Mouse (Mus musculus) spleen, adult 18-20 months (tissue): ENCODE results near the gene Tcf7.

Experiments
- DNase-seq, 2 experiments: peaks; one replicate each; pipeline ENCODE4 v3.0.0; 2022; ENCODE audit warnings: mixed read lengths in 2 of 2

The Tcf7 gene

DNA sequence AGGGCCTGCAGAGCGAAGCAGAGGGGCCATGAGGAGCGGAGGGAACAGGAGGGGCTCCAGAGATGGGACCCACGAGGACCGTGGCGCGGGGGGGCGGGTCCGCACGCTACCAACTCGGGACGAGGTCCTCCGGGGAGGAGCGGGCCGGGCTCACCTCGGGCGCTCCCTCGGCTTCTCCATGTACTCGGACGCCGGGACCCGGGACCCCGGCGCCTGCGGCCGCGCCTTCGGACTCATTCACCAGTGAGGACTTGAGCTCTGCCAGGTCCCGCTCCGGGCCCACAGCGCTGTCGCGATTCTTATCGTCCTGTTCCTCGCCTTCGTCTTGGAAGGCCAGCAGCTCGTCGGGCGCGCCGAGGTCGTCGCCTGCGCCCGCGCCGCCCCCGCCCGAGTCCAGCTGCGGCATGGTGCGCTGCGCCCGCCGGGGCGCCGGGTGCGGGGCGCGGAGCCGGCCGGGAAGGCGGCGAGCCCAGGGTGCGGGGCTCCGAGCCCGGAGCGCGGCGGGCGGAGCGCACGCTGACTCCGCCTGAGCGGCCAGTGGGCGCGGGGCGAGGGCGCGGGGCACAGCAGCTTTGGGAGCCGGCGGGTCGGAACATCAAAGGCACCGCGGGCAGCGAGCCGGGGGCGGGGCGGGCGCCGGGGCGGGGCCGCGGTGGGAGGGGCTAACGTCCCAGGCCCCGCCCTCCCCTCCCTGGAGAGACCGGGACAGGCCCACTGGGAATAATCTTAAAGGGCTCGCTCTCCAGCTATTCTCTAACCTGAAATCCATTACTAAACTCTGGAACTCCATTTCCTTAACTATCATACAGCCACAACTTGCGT is at the start of gene Tcf7:
Gene Tcf7 (minus strand): TSS at position 241 of the 822 bp plus-strand sequence.
- DNase-seq, result peak in 1 of 2 experiments; percentile 39

DNA sequence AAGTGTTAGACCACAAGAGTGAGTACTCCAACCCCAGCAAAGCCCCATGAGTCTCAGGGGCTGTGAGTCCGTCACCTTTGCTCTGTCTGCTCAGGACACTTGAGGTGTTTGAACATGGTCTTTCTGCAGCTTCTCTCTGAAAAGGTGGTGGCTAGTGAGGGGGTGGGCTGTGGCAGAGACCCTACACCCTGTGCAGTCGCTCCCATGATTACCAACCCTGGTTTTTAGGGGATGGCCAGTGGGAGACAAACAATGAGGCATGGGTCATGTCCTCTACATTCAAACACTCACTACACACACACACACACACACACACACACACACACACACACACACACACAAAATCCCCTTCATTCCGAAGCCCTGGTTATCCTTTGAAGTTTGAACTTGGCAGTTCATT is 44.5 kb upstream of the Tcf7 start:
- no peak for DNase-seq

DNA sequence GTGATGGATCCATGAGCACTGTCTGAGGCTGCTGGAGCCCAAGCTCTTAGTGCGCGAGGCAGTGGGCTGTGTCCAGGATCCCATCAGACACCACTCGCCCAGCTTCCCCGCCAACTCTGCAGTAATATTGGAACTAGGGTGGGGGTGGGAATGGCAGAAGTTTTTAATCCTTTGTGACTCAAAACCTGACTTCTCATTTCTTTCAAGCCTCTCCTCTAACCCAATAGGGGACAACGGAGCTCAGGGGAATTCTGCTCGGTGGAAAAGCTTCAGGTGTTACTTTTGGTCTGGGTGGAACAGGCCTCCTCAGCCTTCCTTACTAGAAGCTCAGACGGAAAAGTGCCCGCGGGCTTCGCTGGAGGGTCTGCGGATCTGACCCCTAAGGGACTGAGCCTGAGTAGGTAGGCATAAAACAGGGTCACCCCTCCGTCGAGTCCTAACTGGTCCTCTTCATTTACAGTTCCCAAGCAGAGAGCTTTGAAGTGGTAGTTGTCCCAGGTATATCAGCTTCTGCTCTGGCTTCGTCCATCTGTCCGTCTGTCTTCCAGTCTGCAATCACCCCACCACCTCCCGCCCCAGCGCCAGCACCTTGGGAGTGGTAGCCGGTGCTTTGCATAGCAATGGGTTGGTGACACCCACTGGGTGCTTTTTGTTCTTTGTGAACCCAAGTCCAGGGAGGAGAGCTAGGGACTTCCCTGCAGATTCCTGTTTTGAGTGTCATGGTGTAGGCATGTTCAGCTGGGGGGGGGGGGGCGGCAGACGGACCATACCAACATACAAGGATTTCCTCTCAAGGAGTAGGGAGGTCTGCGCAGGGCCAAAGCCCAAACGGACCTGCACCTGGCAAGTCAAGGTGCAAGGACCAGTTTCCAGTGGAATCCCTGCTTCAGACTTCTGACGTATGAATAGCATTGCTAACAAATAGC is 41.9 kb upstream of the Tcf7 start:
- no peak for DNase-seq

GRCm38 (mm10) chr11:52321540-52321939 is 38.7 kb upstream of the Tcf7 start:
- DNase-seq, result no peak

DNA sequence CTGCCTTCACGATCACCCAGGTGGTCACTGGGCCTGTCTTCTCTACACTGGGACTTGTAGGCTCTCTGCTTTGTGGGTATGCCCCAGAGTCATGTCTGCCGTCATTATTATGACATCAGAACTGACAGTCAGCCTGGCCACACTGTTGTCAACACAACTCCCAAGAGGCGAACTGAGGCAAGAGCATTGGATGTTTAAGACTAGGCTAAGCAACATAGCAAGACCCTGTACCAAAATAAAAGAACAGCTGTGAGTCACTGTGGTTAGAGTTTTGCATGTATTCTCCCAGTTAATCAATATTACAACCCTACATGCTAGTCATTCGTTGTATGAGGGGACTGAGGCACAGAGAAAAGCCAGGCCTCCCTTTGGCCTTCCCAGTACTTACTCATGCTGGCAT is 37.7 kb upstream of the Tcf7 start:
- no peak for DNase-seq

DNA sequence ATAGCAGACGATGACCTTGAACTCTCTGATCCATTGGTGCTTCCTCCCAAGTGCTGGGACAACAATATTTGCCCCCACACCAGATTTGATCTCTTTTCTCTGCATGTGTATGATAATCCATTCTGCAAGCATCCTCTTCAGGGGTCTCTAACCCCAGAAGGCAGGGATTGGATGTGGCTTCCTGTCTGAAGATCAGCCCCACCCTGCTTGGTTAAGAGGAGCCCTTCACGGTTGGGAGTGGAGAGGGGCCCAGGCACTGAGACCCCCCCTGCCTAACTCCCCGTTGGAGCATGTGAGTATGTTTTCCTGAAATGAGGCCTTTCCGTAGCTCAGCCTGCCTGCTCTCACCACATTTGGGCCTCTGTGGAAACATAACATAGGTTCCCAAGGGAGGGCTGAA is 36.9 kb upstream of the Tcf7 start:
- DNase-seq, result no peak

GRCm38 (mm10) chr11:52318445-52318844 is 35.6 kb upstream of the Tcf7 start:
- DNase-seq, result peak; percentile 17

DNA sequence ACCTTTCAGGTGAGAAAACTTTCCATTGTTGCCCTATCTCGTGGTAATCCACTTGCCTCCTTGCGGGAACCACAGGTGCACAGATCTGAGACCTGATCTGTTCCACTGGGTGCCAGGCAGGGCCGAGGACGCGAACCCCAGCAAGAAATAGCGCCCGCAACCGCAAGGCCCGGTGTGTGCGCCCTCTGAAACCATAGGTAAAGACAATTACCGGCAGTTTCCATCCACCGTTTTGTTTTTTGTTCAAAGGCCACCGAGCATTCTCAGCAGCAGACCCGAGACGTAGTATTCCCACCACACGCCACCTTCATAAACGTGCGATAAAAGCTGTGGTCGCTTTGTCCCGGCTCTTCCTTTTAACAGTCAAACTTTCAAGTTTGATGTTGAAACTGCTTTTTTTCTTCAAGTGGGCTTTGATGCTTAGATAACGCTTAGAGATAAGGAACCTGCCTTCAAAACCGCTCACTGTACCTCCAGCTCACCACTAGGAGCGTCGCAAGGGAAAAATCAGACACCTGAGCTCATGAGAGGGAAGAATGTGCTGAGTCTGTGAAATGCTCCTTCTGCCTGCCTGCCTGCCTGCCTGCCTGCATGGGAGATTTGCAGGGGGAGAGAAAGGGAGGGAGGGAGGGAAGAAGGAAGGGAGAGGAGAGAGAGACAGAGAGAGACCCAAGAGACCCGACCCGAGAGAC is 31.4 kb upstream of the Tcf7 start:
- DNase-seq, result peak; percentile 24 to 44

DNA sequence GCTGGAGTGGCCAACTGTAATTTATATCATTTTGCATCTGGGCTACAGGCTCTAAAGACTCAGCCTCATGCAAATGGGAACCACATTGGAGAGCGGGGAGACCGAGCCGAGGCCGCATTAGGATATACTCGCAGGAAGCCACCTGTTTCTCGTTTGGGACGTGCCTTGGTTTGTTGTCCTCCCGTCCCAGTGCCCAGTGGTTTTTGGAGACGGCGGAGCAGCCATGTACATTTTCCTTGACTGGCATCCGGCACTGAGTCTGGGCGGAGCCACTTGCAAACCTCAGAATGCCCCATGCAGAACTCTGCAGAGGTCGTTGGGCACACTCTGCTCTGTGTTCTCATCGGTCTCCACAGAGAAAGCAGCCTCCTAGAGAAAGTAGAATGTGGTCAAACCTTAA is 27.9 kb upstream of the Tcf7 start:
- no peak for DNase-seq

- DNase-seq, result no peak
Observed at GRCm38 (mm10) chr11:52309487-52309886, 26.7 kb upstream of the Tcf7 start.

- no peak for DNase-seq
Observed at GRCm38 (mm10) chr11:52306431-52306830, 23.6 kb upstream of the Tcf7 start.

DNA sequence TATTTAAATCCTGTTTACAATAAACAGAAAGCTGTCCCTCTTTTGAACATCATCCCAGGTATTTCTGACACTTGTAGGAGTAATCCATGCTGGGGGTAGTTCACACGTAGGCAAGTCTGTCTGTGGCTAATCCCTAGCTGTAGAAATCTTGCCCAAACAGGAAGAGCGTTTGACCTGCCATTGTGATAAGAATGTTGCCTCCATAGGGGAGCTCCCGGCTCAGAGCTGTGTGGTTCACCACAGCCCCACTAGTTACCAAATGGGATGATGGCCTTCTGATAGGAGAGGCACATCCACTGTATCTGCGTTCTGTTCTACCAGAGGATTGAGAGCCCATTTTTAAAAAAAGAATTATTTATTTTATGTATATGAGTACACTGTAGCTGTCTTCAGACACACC is 22.5 kb upstream of the Tcf7 start:
- DNase-seq, result no peak

DNA sequence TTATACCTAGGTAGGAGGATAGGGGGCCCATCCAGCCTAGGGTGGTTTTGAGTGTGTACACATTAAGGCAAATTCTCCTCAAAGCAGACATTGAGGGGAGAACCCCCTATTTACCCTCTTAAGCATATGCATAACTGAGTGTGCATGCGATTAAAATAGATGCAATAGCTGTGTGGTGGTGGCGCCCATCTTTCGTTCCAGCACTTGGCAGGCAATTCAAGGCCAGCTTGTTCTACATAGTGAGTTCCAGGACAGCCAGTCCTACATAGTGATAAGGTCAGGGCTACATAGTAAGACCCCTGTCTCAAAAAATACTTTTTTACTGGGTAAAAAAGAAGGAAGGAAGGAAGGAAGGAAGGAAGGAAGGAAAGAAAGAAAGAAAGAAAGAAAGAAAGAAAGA is 19.9 kb upstream of the Tcf7 start:
- DNase-seq, result no peak

GRCm38 (mm10) chr11:52299687-52300086 is 16.9 kb upstream of the Tcf7 start:
- peak in 1 of 2 experiments; percentile 29 for DNase-seq

GRCm38 (mm10) chr11:52298955-52299354 is 16.1 kb upstream of the Tcf7 start:
- DNase-seq, result no peak

DNA sequence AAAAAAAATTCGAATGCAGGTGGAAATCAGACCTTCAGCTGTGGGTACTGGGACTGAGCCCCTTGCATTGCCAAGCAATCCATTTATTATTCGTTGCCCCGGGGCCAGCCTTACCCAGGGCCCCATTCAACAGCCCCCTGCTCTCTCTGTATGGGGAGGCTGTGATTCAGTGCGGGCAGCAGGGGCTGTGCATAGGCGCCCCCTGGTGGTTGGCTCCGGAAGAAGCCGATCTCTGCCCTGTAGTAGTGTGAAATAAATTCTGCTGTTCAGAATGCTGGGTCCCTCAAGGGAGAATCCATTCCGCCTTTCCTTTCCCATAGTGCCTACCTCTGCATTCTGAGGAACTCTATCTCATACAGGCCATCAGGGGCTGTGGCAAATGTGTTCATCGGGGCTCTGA is 14.5 kb upstream of the Tcf7 start:
- DNase-seq, result peak; percentile 51 to 76

DNA sequence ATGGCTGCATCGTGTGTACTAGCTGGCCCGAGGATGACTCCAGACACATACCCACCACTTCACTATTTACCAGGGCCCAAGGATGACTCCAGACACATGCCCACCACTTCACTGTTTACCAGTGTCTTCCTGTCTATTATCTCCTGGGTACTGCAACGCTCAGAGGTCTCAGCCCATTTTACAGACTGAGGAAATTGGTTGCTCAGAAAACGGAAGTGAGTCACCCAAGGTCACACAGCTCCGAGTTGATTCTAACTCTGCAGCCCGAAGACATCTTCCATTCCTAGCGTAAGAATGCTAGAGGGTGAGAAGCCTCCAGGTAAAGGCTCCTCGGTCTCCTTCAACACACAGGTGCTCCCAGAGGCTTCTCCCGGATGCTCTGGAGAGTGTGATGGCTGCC is 11.3 kb upstream of the Tcf7 start:
- DNase-seq, result no peak

DNA sequence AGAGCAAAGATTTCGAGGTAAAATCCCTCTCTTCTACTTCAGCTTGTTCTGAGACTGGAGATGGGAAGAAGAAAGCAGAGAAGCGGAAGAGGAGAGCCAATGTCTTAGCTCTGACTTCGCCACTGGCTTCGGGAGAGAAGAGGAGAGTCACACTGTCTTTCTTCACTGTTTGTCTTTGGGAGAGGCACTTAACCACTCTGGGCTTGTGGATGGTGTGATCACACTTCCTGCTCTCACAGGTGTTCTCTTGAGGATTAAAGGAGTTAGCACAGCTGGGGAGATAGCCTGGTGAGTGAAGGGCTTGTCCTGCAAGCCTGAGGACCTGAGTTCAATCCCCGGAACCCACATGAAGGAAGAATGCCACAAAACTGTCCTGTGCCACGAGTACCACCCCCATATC is 10.1 kb upstream of the Tcf7 start:
- DNase-seq, result no peak

- DNase-seq, result no peak
Observed at GRCm38 (mm10) chr11:52292346-52292745, 9.5 kb upstream of the Tcf7 start.

DNA sequence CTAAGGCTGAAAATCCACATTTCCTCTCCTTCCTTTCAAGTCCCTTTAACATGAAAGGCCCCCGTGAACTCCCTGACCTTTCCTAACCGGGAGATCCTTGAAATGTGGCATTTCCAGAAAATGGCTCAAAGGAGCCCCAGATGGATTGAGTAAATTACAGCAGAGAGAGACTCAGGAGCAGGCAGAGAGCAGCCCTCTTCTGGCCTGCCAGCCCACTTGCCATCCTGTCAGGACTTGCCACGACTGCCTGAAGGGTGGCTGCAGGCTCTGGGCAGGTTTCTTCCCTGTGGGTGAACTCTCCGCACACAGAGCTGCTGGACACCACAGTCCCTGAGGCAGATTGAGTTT is 4.1 kb upstream of the Tcf7 start:
- DNase-seq, result no peak

GRCm38 (mm10) chr11:52286301-52286957 is 3.6 kb upstream of the Tcf7 start:
- DNase-seq, result no peak
